9 mouse cellular contexts compared by ENCODE assay signal in genomic region chr7:30278911-30279310, GRCm38 (mm10). TPM values are rescaled to one million over a fixed set of nuclear protein-coding genes. Genes with fewer than 3 reads are reported as not detected.
DNase-seq lines count a peak whose midpoint lies in the region; ATAC-seq and TF ChIP-seq lines count a peak whose summit lies in the region.
"Had no signal": no experiment of that assay in that cellular context is flagged by ENCODE, and none has a peak within 500 bp of the region (broad histone marks: within the 10 kb centered on the region; RNA-seq: fewer than 3 reads in every experiment).

No protein-coding gene starts in this region.

- H3K9me3 ChIP-seq in embryonic facial prominence, embryonic 10.5 days: no peaks in the 10 kb centered on the region
- no peaks in the 10 kb centered on the region for H3K9me3 ChIP-seq in liver, embryonic 12.5 days (replicated peaks)

- ATAC-seq in liver, embryonic 12.5 days: no peak
- no peak for ATAC-seq in megakaryocyte, adult 5-6 weeks (ENCODE audit: poor library complexity, severe bottlenecking)

- no peak overlapping the region for H3K27ac ChIP-seq in kidney, adult 2 months (ENCODE audit: insufficient read depth, low read depth, low read length)
- H3K27ac ChIP-seq in embryonic facial prominence, embryonic 10.5 days (replicated peaks): no peak overlapping the region
- peak overlapping the region; percentile 97; the same call in 1 of the 2 replicates for H3K27ac ChIP-seq in liver, embryonic 12.5 days

- H3K27me3 ChIP-seq in kidney, adult 2 months (replicated peaks; ENCODE audit: control insufficient read depth, insufficient read depth, low read length): no peaks in the 10 kb centered on the region
- H3K27me3 ChIP-seq in embryonic facial prominence, embryonic 10.5 days (replicated peaks; ENCODE audit: low read depth, poor library complexity, severe bottlenecking): no peaks in the 10 kb centered on the region
- H3K27me3 ChIP-seq in liver, embryonic 12.5 days (replicated peaks): no peaks in the 10 kb centered on the region

- H3K4me1 ChIP-seq in kidney, adult 2 months (ENCODE audit: control insufficient read depth, insufficient read depth, low read length): no peaks in the 10 kb centered on the region
- H3K4me1 ChIP-seq in embryonic facial prominence, embryonic 10.5 days: peaks cover 20% of the 10 kb centered on the region
- peaks cover 44% of the 10 kb centered on the region for H3K4me1 ChIP-seq in liver, embryonic 12.5 days

- peak overlapping the region; percentile 94 for H3K4me2 ChIP-seq in liver, embryonic 12.5 days

- WGBS in kidney, adult 2 months: 20% methylated on average over 2 of the region's 2 CpGs
- WGBS in embryonic facial prominence, embryonic 10.5 days: 52% methylated on average over 2 of the region's 2 CpGs
- 48% methylated on average over 2 of the region's 2 CpGs for WGBS in liver, embryonic 12.5 days (ENCODE audit: insufficient replicate concordance)

- H3K36me3 ChIP-seq in kidney, adult 2 months (ENCODE audit: control insufficient read depth, insufficient read depth, low read length): no peaks in the 10 kb centered on the region
- 0 out of 2 replicates have a peak, but pooled peaks cover 1% of the 10 kb centered on the region for H3K36me3 ChIP-seq in embryonic facial prominence, embryonic 10.5 days (replicated peaks)
- H3K36me3 ChIP-seq in liver, embryonic 12.5 days: peaks cover 20% of the 10 kb centered on the region

- peak overlapping the region; percentile 81 for H3K9ac ChIP-seq in liver, embryonic 12.5 days

- H3K4me3 ChIP-seq in kidney, adult 2 months (ENCODE audit: insufficient read depth, low read depth, low read length): no peak overlapping the region
- peak overlapping the region; percentile 78; the same call in 1 of the 2 replicates for H3K4me3 ChIP-seq in embryonic facial prominence, embryonic 10.5 days
- peak overlapping the region; percentile 84 for H3K4me3 ChIP-seq in liver, embryonic 12.5 days

- DNase-seq in adrenal gland, postnatal 14 days: peak; percentile 45
- no peak for DNase-seq in adrenal gland, postnatal 25 days
- DNase-seq in kidney, adult 2 months: peak; percentile 26
- DNase-seq in kidney, postnatal 10 days: no peak
- no peak for DNase-seq in embryonic facial prominence, embryonic 10.5 days (ENCODE audit: low spot score)
- no peak for DNase-seq in testis, postnatal 10 days (ENCODE audit: low spot score)
- DNase-seq: kidney, postnatal 25 days had no signal

- no peak for TF ChIP-seq CTCF in kidney, adult 2 months (conservative IDR thresholded peaks at IDR 0.05; ENCODE audit: insufficient read depth, insufficient read length, low read depth, low read length)

- TF ChIP-seq POLR2A in kidney, adult 2 months (IDR thresholded peaks at IDR 0.05; ENCODE audit: low read depth, low read length): no peak

RNA-seq across cellular contexts. Expression of gene Thap8, which starts 1.0 kb away (rescaled TPM):
- total RNA-seq in adrenal gland, postnatal 14 days (2021): 0.33 and 0.38 TPM in 2 replicates
- 1.2 TPM in 1 of 2 replicates, not detected in the other for total RNA-seq in adrenal gland, postnatal 25 days (2021)
- 0.11 TPM in 1 of 2 replicates, not detected in the other for polyA plus RNA-seq in kidney, adult 2 months (2012; rRNA removed)
- 0.45 and 0.90 TPM in 2 replicates for polyA plus RNA-seq in embryonic facial prominence, embryonic 10.5 days (2016; fragmentation: Nextera tagmentation; extraction: Ambion mirVana)
- 0.28 TPM in 1 of 2 replicates, not detected in the other for polyA plus RNA-seq in liver, embryonic 12.5 days (2016; fragmentation: Nextera tagmentation; extraction: Ambion mirVana)
- total RNA-seq in megakaryocyte, adult 5-6 weeks (2015): 0.36 and 0.51 TPM in 2 replicates
- total RNA-seq in megakaryocyte, adult 5-6 weeks (2017): 0.84 and 1.1 TPM in 2 replicates

RNA-seq across cellular contexts. Expression of gene Wdr62, which starts 1.3 kb away (rescaled TPM):
- total RNA-seq in adrenal gland, postnatal 14 days (2021): 12.3 and 15.0 TPM in 2 replicates
- total RNA-seq in adrenal gland, postnatal 25 days (2021): 7.2 and 8.4 TPM in 2 replicates
- 5.8 and 7.2 TPM in 2 replicates for polyA plus RNA-seq in kidney, adult 2 months (2012; rRNA removed)
- polyA plus RNA-seq in embryonic facial prominence, embryonic 10.5 days (2016; fragmentation: Nextera tagmentation; extraction: Ambion mirVana): 17.8 and 18.2 TPM in 2 replicates
- polyA plus RNA-seq in liver, embryonic 12.5 days (2016; fragmentation: Nextera tagmentation; extraction: Ambion mirVana): 11.5 and 11.9 TPM in 2 replicates
- total RNA-seq in megakaryocyte, adult 5-6 weeks (2015): 13.3 and 19.5 TPM in 2 replicates
- 6.8 and 10.5 TPM in 2 replicates for total RNA-seq in megakaryocyte, adult 5-6 weeks (2017)

RNA-seq across cellular contexts. Expression of gene Clip3, which starts 12.6 kb away (rescaled TPM):
- 26.9 and 44.7 TPM in 2 replicates for total RNA-seq in adrenal gland, postnatal 14 days (2021)
- total RNA-seq in adrenal gland, postnatal 25 days (2021): 21.1 and 29.5 TPM in 2 replicates
- 4.2 and 4.9 TPM in 2 replicates for polyA plus RNA-seq in kidney, adult 2 months (2012; rRNA removed)
- polyA plus RNA-seq in embryonic facial prominence, embryonic 10.5 days (2016; fragmentation: Nextera tagmentation; extraction: Ambion mirVana): 53.0 and 53.4 TPM in 2 replicates
- 3.2 and 4.8 TPM in 2 replicates for polyA plus RNA-seq in liver, embryonic 12.5 days (2016; fragmentation: Nextera tagmentation; extraction: Ambion mirVana)
- 0.04 TPM in 1 of 2 replicates, not detected in the other for total RNA-seq in megakaryocyte, adult 5-6 weeks (2015)
- total RNA-seq in megakaryocyte, adult 5-6 weeks (2017): not detected in 2 replicates

RNA-seq across cellular contexts. Expression of gene Alkbh6, which starts 29.6 kb away (rescaled TPM):
- 51.4 and 56.3 TPM in 2 replicates for total RNA-seq in adrenal gland, postnatal 14 days (2021)
- total RNA-seq in adrenal gland, postnatal 25 days (2021): 51.6 and 59.2 TPM in 2 replicates
- 99.0 and 122 TPM in 2 replicates for polyA plus RNA-seq in kidney, adult 2 months (2012; rRNA removed)
- polyA plus RNA-seq in embryonic facial prominence, embryonic 10.5 days (2016; fragmentation: Nextera tagmentation; extraction: Ambion mirVana): 95.5 and 97.0 TPM in 2 replicates
- 24.2 and 24.5 TPM in 2 replicates for polyA plus RNA-seq in liver, embryonic 12.5 days (2016; fragmentation: Nextera tagmentation; extraction: Ambion mirVana)
- 18.2 and 24.2 TPM in 2 replicates for total RNA-seq in megakaryocyte, adult 5-6 weeks (2015)
- 19.0 and 22.3 TPM in 2 replicates for total RNA-seq in megakaryocyte, adult 5-6 weeks (2017)

RNA-seq across cellular contexts. Expression of gene Syne4, which starts 35.7 kb away (rescaled TPM):
- total RNA-seq in adrenal gland, postnatal 14 days (2021): 23.5 and 30.2 TPM in 2 replicates
- 29.0 and 41.3 TPM in 2 replicates for total RNA-seq in adrenal gland, postnatal 25 days (2021)
- 162 and 170 TPM in 2 replicates for polyA plus RNA-seq in kidney, adult 2 months (2012; rRNA removed)
- polyA plus RNA-seq in embryonic facial prominence, embryonic 10.5 days (2016; fragmentation: Nextera tagmentation; extraction: Ambion mirVana): 51.1 and 65.6 TPM in 2 replicates
- 11.7 and 12.1 TPM in 2 replicates for polyA plus RNA-seq in liver, embryonic 12.5 days (2016; fragmentation: Nextera tagmentation; extraction: Ambion mirVana)
- 0.58 and 1.9 TPM in 2 replicates for total RNA-seq in megakaryocyte, adult 5-6 weeks (2015)
- total RNA-seq in megakaryocyte, adult 5-6 weeks (2017): 0.49 and 1.1 TPM in 2 replicates

Comparison
In these comparisons a context has a peak if more than half of its experiments do, and no peak if none do; other contexts are left out.
1. DNase-seq: peak in adrenal gland, postnatal 14 days (single experiment) and kidney, adult 2 months (single experiment); none in adrenal gland, postnatal 25 days (single experiment), kidney, postnatal 10 days (single experiment), embryonic facial prominence, embryonic 10.5 days (single experiment) and testis, postnatal 10 days (single experiment).
2. RNA of gene Clip3, which starts 12.6 kb away (total RNA-seq): 21.1 to 29.5 TPM in adrenal gland, postnatal 25 days and 26.9 to 44.7 TPM in adrenal gland, postnatal 14 days; 0.04 TPM in megakaryocyte, adult 5-6 weeks; every median in the first group is over 10 times any median in the second.